Mouse (Mus musculus) activated CD4-positive, CD25-positive, alpha-beta regulatory T cell, adult 4 months (primary cell): ENCODE results near the gene Slc24a3. TPM values are rescaled to one million over a fixed set of nuclear protein-coding genes. Genes with fewer than 3 reads are reported as not detected.
A peak's percentile ranks its signal among the peaks of the same experiment; 100 is the strongest.

Source experiments
- ATAC-seq: one replicate; pipeline ENCODE4 v1.8.0; 2017
- polyA plus RNA-seq, 2 experiments: library from polyadenylated mRNA; unstranded; fragments of 100-300 nt; shearing (Covaris generic); gene quantifications; one replicate each; pipeline ENCODE4 v1.2.1; 2017

The Slc24a3 gene
- polyA plus RNA-seq, 2 experiments from 2014 or later, result 0.56 to 0.76 TPM

DNA sequence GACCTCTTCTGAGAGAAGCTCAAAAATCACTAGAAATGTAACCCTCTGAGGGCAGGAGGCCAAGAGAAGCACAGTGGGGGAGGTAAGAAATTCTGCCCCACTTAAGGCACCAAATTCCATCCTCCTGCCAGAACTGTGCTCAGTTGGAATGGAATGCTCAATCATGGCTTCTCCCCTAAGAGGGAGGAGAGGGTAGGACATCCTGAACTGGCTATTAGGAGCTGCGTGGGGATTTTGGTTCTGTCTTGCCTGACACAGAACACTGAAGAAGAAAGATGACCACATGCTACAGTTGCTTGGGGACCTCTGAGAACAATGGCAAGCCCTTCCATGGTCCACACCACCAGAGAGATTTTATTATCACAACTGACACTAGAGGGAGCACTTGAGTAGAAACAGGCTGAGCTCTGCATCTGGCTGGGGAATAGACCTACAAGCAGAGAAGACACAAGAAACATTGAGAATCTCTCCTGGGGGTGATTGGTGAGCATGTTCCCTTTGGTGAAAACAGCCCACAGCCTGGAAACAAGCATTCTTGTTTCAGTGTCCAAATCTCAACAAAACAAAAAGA, 389.9 kb downstream of the Slc24a3 start:
- no peak for ATAC-seq

DNA sequence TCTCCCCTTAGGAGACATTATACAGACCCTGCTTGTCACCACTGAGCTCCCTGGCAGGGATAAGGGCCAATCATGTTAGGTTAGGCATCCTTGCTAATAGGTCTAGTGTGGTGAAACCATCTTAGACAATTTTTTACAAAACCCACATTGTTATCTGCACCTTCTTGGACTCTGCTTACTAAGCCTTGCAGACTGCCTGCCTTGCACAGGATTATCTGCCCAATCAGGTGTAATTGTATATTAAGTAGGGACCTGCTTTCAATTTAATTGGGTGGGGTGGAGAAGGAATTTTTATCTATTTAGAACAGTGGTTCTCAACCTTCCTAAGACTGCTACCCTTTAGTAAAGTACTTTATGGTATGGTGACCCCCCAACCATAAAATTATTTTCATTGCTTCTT, 394.9 kb downstream of the Slc24a3 start:
- no peak for ATAC-seq

DNA sequence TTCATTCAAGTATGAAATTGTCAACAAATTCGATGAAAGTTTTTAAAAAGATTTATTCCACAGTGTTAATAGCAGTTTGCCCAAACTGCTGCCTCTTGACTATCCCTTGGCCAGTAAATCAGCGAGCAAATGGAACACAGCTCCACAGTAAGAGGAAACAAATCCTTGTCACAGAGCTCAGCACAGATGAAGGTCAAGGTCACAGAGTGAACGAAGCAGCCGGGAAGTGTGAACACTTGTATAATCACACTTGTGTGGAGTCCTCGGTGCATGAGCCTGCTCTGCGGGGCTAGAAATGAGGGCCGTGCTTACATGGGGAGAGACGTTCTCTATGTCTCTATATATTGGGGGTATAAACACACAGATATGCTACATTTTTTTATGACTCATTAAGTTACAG, 397.0 kb downstream of the Slc24a3 start:
- no peak for ATAC-seq

DNA sequence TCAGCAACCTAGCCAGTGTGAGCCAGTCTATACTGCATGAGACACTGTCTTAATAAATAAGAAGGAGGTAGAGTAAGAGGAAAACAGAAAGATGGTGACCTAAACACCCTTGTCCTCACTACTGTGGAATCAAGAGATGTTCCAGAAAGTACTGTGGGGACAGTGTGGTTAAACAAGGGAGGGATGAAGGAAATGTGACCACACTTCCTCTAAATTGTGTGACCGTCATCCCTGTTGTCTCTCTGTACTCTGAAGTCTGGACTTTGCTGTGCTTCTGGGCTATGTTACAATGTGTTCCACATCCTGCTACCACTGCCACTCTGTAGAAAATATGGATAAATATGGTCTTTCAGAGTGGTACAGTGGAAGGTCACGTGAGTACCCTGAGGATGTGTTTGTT, 399.4 kb downstream of the Slc24a3 start:
- ATAC-seq, result no peak

DNA sequence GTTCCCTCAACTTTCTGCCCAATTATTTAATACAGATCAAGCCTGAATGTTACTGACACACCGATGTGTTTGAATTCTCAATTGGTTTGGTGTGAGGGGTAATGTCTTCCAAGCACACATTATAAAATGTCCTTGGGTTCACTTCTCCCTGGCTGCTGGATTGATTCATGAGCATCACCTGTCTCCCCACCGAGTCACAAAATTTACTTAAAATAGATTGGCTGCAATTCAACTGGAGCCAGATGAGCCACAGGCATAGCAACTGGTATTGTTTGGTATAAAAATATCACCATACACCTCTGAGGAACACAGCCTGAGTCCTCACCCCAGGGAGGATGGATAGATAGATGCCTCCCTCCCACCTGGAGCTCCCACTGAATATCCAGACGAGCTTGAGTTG, 404.4 kb downstream of the Slc24a3 start:
- no peak for ATAC-seq

DNA sequence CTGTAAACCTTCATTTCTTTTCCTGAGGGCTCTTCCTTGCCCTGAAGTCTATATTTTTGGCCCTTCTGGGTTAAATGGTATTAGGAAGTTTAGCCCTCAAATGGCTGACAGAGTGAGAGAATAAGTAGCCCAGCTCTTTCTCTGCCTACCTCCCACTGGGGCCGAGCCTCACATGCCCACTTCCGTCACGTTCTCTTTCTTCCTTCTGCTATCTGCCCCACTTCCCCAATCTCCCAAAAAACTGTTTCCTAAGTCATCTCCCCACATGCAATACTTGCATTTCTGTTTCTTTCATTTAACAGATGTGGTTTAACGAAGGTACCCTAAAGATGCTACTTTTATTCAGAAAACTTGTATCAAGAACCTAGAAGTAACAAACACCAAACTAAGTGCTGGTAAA, 406.6 kb downstream of the Slc24a3 start:
- no peak for ATAC-seq

DNA sequence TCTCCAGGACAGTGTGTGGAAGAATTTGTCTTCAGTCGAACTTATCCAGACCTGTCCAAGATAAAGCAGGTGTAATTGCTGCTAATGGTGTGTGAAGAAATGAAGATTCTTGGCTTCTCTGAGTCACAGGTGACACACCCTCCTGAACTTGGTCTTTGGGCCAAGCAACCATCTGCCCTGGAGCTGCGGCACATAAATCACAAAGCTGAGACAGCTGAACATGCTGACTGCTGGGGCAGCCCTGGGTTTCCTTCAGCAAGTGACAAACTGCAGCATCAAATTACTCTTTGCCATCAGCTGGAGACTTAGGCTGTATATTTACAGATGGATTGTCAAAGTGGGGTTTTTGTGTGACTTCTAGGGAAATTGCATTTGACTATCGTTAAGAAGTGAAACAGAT, 415.5 kb downstream of the Slc24a3 start:
- ATAC-seq, result no peak

DNA sequence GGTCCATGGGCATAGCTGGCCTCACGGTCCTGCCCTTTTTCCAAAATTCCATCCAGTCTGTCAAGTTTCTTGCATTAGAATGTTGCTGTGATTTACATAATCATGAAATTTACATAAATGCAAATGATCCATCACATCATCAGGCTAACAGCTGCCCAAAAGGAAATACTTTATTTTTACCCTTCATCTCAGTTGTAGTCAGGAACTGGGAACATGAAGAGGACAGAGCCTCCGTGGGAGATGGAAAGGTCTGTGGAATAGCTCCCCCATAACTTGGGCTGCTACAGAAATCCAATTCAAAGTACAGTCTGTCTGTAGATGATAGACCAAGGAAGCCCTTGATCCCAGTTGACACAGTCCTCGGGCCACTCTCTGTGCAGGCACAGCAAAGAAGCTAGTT, 417.9 kb downstream of the Slc24a3 start:
- ATAC-seq, result no peak

DNA sequence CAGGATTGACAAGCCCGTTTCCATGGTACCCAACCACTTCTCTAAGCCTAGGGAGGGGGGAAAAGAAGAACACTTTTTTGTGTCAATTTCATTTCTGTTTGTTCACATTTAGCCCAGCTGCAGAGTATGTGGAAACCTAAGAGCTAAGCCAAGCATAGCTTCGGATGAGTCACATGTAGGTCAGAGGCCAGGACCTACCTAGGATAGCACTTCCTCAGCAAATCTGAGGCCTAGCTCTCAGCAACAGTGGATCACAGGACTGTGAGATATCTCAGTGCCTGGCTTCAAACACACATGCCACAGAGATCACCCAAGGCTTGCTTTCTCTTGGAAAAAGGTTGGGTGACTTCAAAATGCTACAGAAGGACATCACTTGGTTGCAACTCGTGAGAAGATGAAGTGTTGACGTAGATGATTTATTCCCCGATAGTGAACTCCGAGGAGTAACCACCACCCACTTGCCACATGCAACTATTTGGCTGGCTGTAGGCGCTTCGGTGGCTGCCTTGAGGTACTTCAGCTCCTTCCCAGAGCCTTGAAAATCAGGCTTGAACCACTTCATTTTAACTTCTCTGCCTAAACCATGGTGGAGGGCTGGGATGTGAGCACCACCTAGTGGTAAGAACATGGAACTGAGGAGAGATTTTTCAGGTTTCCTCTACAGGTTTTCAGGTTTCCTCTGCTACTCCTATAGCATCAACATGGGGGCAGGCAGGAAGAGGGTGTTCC, 420.6 kb downstream of the Slc24a3 start:
- peak; percentile 46 for ATAC-seq

DNA sequence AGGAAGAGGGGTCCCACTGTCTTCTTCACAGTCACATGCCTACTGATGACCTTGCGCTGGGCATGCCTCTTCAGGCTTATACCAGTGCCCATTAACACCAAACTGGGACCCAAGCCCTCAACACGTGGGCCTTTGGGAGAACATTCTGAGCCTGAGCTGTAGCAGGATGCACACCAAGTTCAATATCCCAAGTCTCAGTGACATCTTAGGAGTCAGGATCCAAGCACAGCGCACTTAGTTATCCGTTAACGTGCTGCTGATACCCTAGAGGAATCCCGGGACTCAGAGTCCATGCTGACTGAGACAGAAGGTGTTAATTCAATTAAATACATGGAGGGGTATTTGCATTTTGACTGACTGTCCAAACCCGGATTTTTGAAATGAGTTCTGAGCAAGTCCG, 424.3 kb downstream of the Slc24a3 start:
- ATAC-seq, result no peak

DNA sequence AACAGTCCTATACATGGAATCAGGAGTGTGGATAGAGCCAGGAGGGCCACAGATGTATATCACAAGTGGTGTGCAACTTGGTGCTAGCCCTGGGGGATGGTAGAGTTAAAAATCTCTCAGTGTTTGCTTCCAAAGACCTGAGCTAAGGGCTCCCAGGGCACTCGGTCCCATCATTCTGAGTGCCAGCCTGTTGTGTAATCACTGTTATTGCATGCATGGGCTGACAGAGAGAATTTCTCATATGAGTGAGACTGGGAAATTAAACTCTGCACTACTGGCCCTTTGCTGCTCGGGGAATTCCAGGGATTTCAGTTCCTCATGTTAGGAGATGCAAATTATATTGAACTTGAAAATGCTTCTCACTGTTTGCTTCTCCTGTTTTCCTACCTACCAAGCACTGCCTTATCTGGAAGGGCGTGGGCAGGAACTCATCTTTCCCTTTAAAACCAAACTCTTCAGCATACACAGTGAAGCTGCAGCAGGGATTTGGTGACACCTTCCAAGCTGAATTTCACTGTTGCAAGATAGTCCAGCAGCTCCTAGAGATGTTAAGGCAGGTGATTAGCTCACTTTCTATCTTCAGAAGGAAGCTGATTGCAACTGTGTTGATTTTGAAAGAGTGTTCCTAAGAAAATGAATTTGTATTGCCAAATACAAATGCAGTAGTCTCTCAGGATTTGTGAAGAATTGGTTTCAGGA, 426.2 kb downstream of the Slc24a3 start:
- no peak for ATAC-seq

DNA sequence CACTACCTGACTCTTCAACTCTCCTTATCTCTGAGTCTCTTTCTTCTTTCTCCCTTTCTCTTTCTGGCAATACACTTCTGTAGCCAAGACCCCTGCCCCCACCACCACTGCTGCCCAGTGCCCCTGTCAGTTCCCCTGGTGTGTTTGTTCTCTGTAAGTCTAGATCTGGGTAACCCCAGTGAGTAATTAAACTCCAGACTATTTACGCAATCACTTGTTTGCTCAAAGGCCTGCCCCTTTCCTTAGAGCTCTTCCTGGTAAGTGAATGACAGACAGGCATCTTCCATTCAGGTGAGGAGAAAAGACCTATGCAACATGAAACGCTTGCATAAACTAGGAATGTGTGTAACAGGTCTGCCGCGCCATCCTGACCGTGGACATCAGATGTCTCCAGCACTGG, 430.3 kb downstream of the Slc24a3 start:
- no peak for ATAC-seq

DNA sequence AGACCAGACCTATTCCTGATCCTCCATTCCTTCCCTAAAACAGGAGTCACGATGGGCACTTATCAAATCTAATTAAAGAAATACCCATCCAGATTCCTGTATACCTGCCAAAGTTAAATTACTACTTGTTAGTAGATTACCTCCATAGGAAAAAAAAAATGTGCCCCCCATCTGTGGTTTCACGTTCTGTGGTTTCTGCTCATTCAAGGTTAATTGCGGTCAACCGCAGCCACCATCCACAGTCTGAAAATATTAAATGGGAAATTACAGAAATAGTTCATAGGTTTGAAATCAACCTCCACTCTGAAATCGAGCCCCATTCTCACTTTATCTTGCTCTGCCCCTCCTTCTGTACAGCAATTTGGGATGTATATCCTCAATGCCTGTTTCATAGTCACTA, 440.3 kb downstream of the Slc24a3 start:
- ATAC-seq, result no peak

DNA sequence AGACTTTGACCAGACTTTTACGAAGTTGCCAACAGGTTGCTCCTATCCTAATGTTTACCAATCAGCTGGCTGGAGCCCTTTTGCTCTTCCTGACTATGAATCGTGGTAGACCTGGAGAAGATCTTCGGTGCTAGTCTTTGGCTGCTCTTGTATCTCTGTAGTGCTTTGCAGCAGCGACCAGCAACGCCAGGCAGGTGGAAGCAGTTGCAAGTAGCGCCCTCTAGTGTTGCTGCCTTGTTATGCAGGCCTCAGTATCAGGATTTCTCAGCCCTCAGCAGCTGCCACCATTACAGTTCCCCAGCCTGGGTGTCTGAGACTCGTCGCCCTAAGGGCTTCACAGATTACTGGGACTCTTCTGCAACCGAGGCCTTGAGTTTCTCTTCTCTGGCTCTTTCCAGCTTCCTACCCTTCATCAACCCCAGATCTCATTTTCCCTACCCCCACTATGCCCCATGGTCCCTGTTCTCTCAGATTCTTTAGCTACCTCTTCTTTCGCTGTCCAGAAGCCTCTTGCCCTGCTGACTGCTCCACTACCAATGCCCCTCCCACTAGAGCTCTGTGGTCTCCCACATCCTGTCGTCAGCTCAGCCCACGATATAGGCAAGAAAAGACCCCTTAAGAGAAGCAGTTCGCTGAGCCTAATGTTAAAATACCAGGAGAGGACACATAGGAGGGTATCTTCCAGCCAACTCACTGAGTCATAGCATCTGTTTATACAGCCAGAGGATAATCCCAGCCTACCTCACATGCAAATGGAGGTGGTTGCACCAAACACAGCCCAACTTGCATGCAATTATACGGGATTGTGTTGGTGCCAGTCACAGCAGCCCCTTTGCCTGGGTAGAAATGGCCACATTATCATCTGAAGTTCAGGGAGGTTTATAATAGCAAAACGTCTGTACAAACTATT, 443.5 kb downstream of the Slc24a3 start:
- ATAC-seq, result no peak

DNA sequence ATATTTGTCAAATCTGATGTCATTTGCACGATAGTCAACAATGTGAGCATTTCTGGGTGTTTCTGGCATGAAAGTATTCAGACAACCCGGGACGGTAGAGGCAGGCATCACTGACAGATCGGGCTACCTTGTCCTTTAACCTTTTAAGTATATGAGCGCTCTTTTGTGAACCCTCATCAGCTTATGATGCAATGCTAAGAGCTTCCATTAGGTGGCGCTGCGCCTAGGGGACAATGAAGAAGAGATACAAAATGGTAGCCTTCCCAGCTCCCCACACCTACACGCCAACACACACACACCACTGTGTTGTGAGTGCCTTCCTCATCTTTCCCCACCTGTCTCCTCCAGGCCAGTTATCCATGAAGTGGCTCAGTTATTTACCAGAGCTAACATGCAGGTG, 445.4 kb downstream of the Slc24a3 start:
- no peak for ATAC-seq

DNA sequence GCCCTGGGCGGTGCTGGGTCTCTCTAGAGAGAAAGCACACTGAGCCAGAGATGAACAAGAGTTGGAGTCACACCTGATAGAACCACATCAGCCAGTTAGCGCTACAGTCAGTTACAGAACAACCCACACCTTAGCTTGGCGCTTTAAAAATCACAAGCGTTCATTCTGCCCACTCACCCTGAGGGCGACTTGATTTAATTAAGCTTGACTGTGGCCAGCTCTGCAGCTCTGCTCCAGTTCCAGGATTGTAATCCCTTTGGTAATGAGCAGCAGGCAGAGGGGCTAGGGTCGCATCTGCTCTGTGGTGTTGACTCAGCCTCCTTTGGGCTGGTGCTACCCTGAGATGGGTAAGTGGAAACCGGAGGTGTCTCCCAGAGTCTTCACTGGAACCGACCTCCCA, 446.2 kb downstream of the Slc24a3 start:
- ATAC-seq, result no peak

DNA sequence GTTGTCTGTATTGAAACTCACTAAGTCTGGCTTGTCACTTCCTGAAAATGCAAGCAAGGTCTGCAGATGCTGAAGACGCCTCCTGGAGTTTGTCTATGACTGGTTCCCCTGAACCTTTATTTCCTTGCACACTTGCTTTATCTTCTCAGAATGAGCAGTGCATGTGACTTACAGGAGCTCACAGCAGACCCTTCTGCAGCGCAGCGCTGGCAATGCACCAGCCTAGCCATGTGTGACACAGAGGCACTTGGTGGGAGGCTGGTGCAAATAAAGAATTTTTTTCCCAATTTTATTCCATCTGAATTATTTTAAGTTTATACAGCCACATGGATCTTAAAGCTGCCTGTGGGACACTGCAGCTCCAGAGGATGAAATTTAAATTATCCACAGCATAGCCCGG, 452.1 kb downstream of the Slc24a3 start:
- ATAC-seq, result no peak

DNA sequence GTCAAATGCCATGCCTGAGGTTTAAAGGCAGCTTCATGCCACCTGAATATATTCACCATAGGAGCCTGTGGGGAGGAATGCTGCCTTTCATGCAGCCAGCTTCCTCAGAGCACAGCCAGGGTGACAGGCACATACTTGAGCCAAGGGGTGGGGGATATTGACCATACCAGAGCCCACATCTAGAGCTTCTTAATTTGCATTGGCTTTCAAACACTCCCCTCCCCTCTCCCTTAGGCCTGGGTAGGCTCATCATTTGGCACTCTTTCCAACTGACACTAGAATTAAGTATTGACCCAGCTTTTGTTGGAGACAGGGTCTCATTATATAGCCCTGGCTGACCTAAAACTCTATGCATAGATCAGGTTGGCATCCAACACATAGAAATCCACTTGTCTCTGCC, 453.2 kb downstream of the Slc24a3 start:
- ATAC-seq, result no peak

DNA sequence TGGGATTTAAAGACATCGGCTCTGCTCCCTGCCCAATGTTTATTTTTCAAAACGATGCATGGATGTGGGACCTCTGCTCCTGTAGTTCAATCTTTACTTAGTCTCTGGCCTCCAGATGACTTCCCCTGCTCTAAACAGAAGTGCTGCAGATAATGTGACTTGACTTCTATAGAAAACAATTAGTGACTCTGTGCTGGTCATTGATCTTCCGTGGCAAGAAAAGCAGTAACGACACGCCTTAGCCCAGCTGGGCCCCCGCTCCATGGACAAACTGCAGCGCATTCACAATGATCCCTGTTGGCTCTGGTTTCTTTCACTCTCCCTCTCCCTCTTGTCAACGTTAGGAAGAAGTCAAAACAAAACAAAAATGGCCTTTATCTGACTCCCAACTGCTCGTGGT, 453.6 kb downstream of the Slc24a3 start:
- no peak for ATAC-seq

DNA sequence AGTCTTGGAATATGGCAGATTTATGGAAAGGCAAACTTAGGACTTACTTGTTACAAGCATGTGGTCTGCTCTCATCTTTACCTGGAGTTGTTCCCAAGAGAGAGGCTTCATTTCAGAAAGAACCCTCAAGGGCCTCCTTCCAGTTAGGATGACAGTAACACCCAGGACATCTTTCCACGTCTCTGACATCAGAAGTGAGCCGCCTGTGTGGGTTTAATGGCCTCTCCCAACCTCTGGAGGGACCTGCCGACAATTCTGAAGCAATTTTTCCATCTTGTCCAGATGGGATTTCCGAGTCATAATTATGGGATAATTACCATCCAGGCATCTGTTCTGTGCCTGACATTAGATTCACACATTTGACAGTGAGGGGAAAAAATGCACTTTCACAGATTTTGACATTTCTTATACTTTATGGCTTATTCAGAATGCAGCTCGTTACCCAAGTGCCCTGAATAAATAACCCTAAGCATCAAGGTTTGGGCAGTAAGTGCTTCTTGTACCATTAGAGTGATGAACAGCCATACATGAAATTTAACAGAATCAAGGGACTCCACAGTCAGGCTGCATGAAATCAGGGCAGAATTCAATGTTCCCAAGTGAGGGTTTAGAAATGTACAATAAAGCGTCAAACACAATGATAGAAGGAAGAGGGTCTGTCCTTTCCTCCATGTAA, 463.7 kb downstream of the Slc24a3 start:
- ATAC-seq, result no peak

DNA sequence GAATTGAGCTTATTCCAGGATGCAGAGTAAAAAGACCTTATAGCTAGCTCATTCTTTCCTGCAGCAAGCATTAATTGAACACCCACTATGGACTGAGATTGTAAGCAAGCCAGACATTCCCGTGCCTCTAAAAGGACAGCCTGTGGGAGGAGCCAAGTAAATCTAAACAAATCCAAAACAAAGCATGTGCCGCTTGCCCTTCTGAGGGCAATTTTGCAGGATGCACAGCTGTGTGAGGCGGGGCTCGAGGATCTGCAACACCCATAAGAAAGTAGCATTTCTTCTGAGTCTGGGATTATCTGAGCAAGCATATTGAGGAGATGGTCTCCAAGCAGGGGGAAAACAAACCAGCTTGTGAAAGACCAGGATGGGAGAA, 464.2 kb downstream of the Slc24a3 start:
- ATAC-seq, result no peak

DNA sequence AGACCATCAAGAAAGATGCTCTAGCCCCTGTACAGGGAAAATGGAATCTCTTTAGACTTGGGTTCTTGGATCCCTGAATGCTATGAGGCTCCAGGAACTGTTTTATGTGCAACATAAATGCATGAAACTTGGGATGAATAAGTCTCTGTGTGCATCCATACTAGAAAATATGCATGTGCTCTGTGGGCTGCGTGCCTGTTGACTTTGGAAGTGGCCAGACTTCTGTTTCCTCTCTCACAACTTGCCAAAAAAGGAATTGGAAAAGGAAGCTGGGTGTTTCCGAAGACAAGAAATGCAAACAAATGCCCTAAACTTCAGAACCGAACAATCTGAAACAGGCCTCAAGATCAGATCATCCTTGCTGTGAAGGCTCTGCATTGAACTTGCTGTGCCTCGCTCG, 466.3 kb downstream of the Slc24a3 start:
- no peak for ATAC-seq
